Mouse (Mus musculus) MEL (cell line): ENCODE data around the gene Dag1. TPM values are rescaled to one million over a fixed set of nuclear protein-coding genes. Genes with fewer than 3 reads are reported as not detected.

ENCODE experiments used
- DNase-seq: peaks from one replicate; pipeline ENCODE4 v3.0.0; 2011; ENCODE audit warnings: low read depth, low spot score
- H3K27ac ChIP-seq: 2 replicates; pipeline ENCODE4 v1.5.1; 2012; ENCODE audit warnings: low read depth, mild to moderate bottlenecking, control low read depth, low read length, moderate library complexity; ENCODE audit not compliant: control insufficient read depth
- H3K27me3 ChIP-seq, 2 experiments: fragments of 150-350 bp in 1 of 2; sonication (generic) in 1 of 2; 2 replicates each; pipeline ENCODE4 v1.6.1; 2012; ENCODE audit warnings: low read length in 2 of 2, mild to moderate bottlenecking in 2 of 2, improper control_type of control experiment in 1 of 2, moderate library complexity in 1 of 2; ENCODE audit not compliant: insufficient read depth in 2 of 2, control insufficient read depth in 1 of 2
- H3K36me3 ChIP-seq, 2 experiments: 2 replicates each; pipeline ENCODE4 v1.6.1; 2012 to 2014; ENCODE audit warnings: low read length in 2 of 2, improper control_type of control experiment in 1 of 2, inconsistent platforms in 1 of 2, mild to moderate bottlenecking in 1 of 2; ENCODE audit not compliant: insufficient read depth in 2 of 2, control insufficient read depth in 1 of 2
- H3K4me1 ChIP-seq, 2 experiments: fragments of 150-350 bp in 1 of 2; sonication (generic) in 1 of 2; 2 replicates each; pipeline ENCODE4 v1.6.1; 2012; ENCODE audit warnings: low read length in 2 of 2, improper control_type of control experiment in 1 of 2, mild to moderate bottlenecking in 1 of 2; ENCODE audit not compliant: insufficient read depth in 2 of 2, control insufficient read depth in 1 of 2
- H3K4me3 ChIP-seq, 2 experiments: fragments of 150-350 bp in 1 of 2; sonication (generic) in 1 of 2; 2 replicates each; pipeline ENCODE4 v1.5.1; 2012; ENCODE audit warnings: low read depth in 2 of 2, low read length in 2 of 2, mild to moderate bottlenecking in 2 of 2, moderate library complexity in 2 of 2, control low read depth in 1 of 2, improper control_type of control experiment in 1 of 2; ENCODE audit not compliant: control insufficient read depth in 1 of 2, insufficient read depth in 1 of 2
- H3K79me2 ChIP-seq: 2 replicates; pipeline ENCODE4 v1.6.1; 2012; ENCODE audit warnings: mild to moderate bottlenecking, low read length, moderate library complexity; ENCODE audit not compliant: control insufficient read depth, poor library complexity, insufficient read depth
- H3K9ac ChIP-seq: 2 replicates; pipeline ENCODE4 v1.6.1; 2012; ENCODE audit warnings: low read depth, mild to moderate bottlenecking, control low read depth, low read length, moderate library complexity; ENCODE audit not compliant: control insufficient read depth, poor library complexity, severe bottlenecking
- H3K9me3 ChIP-seq: fragments of 150-350 bp; sonication (generic); replicated peaks from 2 replicates; pipeline ENCODE4 v1.6.1; 2012; ENCODE audit warnings: mild to moderate bottlenecking, low read length, improper control_type of control experiment, moderate library complexity; ENCODE audit not compliant: insufficient read depth
- CTCF ChIP-seq, 3 experiments: IDR thresholded peaks in 2 of 3; conservative IDR thresholded peaks in 1 of 3; 2 replicates each; pipeline ENCODE4 v1.5.1; 2011 to 2012; ENCODE audit warnings: low read length in 3 of 3, low read depth in 2 of 3, mild to moderate bottlenecking in 2 of 3, improper control_type of control experiment in 1 of 3, inconsistent platforms in 1 of 3, mixed read lengths in 1 of 3, moderate library complexity in 1 of 3; ENCODE audit not compliant: control insufficient read depth in 1 of 3, insufficient read depth in 1 of 3, poor library complexity in 1 of 3, severe bottlenecking in 1 of 3
- E2F4 ChIP-seq: IDR thresholded peaks from 2 replicates; pipeline ENCODE4 v1.6.1; 2011; ENCODE audit warnings: low read depth, low read length, improper control_type of control experiment, borderline replicate concordance
- EP300 ChIP-seq, 2 experiments: IDR thresholded peaks; 2 replicates each; pipeline ENCODE4 v1.6.1; 2011; ENCODE audit warnings: improper control_type of control experiment in 2 of 2, low read length in 2 of 2, low read depth in 1 of 2, mild to moderate bottlenecking in 1 of 2
- ETS1 ChIP-seq: IDR thresholded peaks from 2 replicates; pipeline ENCODE4 v1.6.1; 2012; ENCODE audit warnings: low read depth, mild to moderate bottlenecking, inconsistent platforms, low read length, improper control_type of control experiment, moderate library complexity
- GATA1 ChIP-seq: IDR thresholded peaks from 2 replicates; pipeline ENCODE4 v1.6.1; 2011; ENCODE audit warnings: low read depth, low read length, improper control_type of control experiment
- MEF2A ChIP-seq: IDR thresholded peaks from 2 replicates; pipeline ENCODE4 v1.6.1; 2014; ENCODE audit warnings: low read depth, mild to moderate bottlenecking, inconsistent platforms, low read length, improper control_type of control experiment; ENCODE audit not compliant: poor library complexity, insufficient replicate concordance, severe bottlenecking; ENCODE audit errors: extremely low read depth
- POLR2A ChIP-seq, 2 experiments: IDR thresholded peaks; 2 replicates each; pipeline ENCODE4 v1.6.1; 2011 to 2012; ENCODE audit warnings: low read length in 2 of 2, mild to moderate bottlenecking in 2 of 2, control low read depth in 1 of 2, improper control_type of control experiment in 1 of 2, low read depth in 1 of 2, moderate library complexity in 1 of 2; ENCODE audit not compliant: control insufficient read depth in 1 of 2, insufficient read depth in 1 of 2, poor library complexity in 1 of 2
- RAD21 ChIP-seq: IDR thresholded peaks from 2 replicates; pipeline ENCODE4 v1.6.1; 2011; ENCODE audit warnings: mild to moderate bottlenecking, low read depth, low read length, improper control_type of control experiment
- RCOR1 ChIP-seq: IDR thresholded peaks from 2 replicates; pipeline ENCODE4 v1.6.1; 2012; ENCODE audit warnings: low read depth, mild to moderate bottlenecking, inconsistent platforms, low read length, improper control_type of control experiment
- SIN3A ChIP-seq: IDR thresholded peaks from 2 replicates; pipeline ENCODE4 v1.6.1; 2012; ENCODE audit warnings: low read length, improper control_type of control experiment, inconsistent platforms
- SMC3 ChIP-seq: IDR thresholded peaks from 2 replicates; pipeline ENCODE4 v1.6.1; 2011; ENCODE audit warnings: low read depth, low read length, improper control_type of control experiment
- TBP ChIP-seq: IDR thresholded peaks from 2 replicates; pipeline ENCODE4 v1.8.0; 2011; ENCODE audit warnings: low read depth, low read length, improper control_type of control experiment
- TCF12 ChIP-seq: IDR thresholded peaks from 2 replicates; pipeline ENCODE4 v1.6.1; 2014; ENCODE audit warnings: low read depth, mild to moderate bottlenecking, inconsistent platforms, low read length, improper control_type of control experiment, moderate library complexity
- UBTF ChIP-seq: IDR thresholded peaks from 2 replicates; pipeline ENCODE4 v1.6.1; 2012; ENCODE audit warnings: low read depth, mild to moderate bottlenecking, inconsistent platforms, low read length, improper control_type of control experiment, moderate library complexity, borderline replicate concordance; ENCODE audit not compliant: insufficient read depth
- USF1 ChIP-seq: IDR thresholded peaks from 2 replicates; pipeline ENCODE4 v1.6.1; 2014; ENCODE audit warnings: low read depth, mild to moderate bottlenecking, inconsistent platforms, low read length, improper control_type of control experiment, moderate library complexity
- ZNF384 ChIP-seq: IDR thresholded peaks from 2 replicates; pipeline ENCODE4 v1.6.1; 2012; ENCODE audit warnings: low read depth, mild to moderate bottlenecking, inconsistent platforms, low read length, improper control_type of control experiment
- polyA plus RNA-seq, 2 experiments: library from polyadenylated mRNA; stranded (reverse) in 1 of 2; unstranded in 1 of 2; fragments of >175 nt in 1 of 2; fragments of >200 nt in 1 of 2; gene quantifications; 2 replicates each; pipeline versions ENCODE4 v1.2.1 to v1.2.4; 2012; ENCODE audit warnings: low replicate concordance in 2 of 2, low read depth in 1 of 2; ENCODE audit not compliant: insufficient read length in 2 of 2, insufficient read depth in 1 of 2, missing spikeins in 1 of 2
- total RNA-seq: library from RNA; depleted of rRNA; stranded (reverse); fragments of 300-350 nt; gene quantifications from 2 replicates; pipeline ENCODE4 v1.2.3, GENCODE M21; 2012

Gene Dag1
- total and polyA plus RNA-seq, 3 experiments = 7.8 to 27.6 TPM; not detected in 1

DNA sequence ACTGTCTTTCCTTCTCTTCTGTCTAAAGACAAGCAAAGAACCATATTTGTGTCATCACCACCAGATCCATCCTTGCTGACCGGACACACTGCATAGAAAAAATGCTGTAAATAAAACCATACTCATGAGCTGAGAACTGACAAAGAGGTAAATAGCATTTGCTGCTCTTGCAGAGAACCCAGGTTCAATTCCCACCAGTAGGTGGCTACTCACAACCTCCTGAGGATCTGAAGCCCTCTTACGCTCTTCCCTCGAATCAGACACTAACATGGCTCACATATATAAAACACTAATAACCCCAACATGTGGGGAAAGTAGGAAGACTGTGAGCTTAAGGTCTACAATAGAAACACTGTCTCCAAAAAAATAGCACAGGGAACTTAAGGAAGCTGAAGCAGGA is 18.8 kb downstream of the Dag1 start:
- no peak overlapping the region for H3K9ac ChIP-seq
- H3K36me3 ChIP-seq = peaks cover 0 to 12% of the 10 kb centered on the region in 2 experiments; a peak in 2 of 4 replicates
- TF ChIP-seq POLR2A (IDR thresholded peaks at IDR 0.05; ENCODE audit: control insufficient read depth in 1 of 2, insufficient read depth in 1 of 2, low read depth in 1 of 2, low read length in 2 of 2, poor library complexity in 1 of 2) (no peak), CTCF (IDR thresholded peaks at IDR 0.05 in 2 of 3, conservative IDR thresholded peaks at IDR 0.05 in 1 of 3; ENCODE audit: control insufficient read depth in 1 of 3, insufficient read depth in 1 of 3, low read depth in 2 of 3, low read length in 3 of 3, poor library complexity in 1 of 3, severe bottlenecking in 1 of 3) (peak; percentile 35 to 56 (median 39); a peak in 5 of 6 replicates), RAD21 (peak; percentile 17), UBTF (no peak), SMC3 (peak; percentile 32; the same call in 1 of the 2 replicates)
- H3K27me3 ChIP-seq = no peaks in the 10 kb centered on the region
- peaks cover 7 to 9% of the 10 kb centered on the region in 2 experiments for H3K4me1 ChIP-seq
- no peaks in the 10 kb centered on the region for H3K79me2 ChIP-seq
- DNase-seq = peak; percentile 66
- H3K4me3 ChIP-seq = no peak overlapping the region
- H3K27ac ChIP-seq = no peak overlapping the region
- no peaks in the 10 kb centered on the region for H3K9me3 ChIP-seq

DNA sequence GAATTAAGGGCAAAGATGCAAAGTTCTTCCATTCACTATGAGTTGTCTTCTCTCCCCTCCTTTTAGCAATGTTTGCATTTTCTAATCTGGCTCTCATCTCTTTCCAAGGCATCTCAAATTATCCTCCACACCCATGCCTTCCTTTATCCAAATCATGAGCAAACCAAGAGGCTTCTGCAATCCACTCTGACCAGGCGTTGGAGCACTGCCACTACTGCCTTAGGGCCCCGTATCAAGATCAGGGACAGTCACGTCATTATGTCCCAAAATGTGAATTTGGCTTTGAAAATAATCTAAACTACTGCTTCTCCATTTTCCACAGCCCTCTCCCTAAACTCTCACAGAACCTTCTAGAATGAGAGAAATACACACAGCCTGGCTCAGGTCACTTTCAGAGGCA is 19.2 kb downstream of the Dag1 start:
- Histone ChIP-seq H3K9ac (no peak overlapping the region), H3K27me3 (no peaks in the 10 kb centered on the region), H3K9me3 (no peaks in the 10 kb centered on the region), H3K4me3 (no peak overlapping the region), H3K36me3 (peaks cover 0 to 12% of the 10 kb centered on the region in 2 experiments; a peak in 2 of 4 replicates), H3K4me1 (peaks cover 7 to 9% of the 10 kb centered on the region in 2 experiments), H3K79me2 (no peaks in the 10 kb centered on the region), H3K27ac (no peak overlapping the region)
- peak; percentile 68 for DNase-seq
- TF ChIP-seq ZNF384 = no peak
- no peak for TF ChIP-seq TBP
- TF ChIP-seq RCOR1 = peak; percentile 14; the same call in 1 of the 2 replicates
- peak; percentile 84 for TF ChIP-seq GATA1
- no peak for TF ChIP-seq USF1
- TF ChIP-seq ETS1 = peak; percentile 74
- TF ChIP-seq TCF12 = peak; percentile 46; the same call in 1 of the 2 replicates
- TF ChIP-seq MEF2A = no peak
- TF ChIP-seq SIN3A = 0 out of 2 replicates have a peak, but pooled peaks have one; percentile 10
- peak; percentile 53 to 66; a peak in 3 of 4 replicates for TF ChIP-seq EP300 (IDR thresholded peaks at IDR 0.05; ENCODE audit: low read depth in 1 of 2, low read length in 2 of 2)
- no peak for TF ChIP-seq E2F4
